Mouse (Mus musculus): Measurements from ENCODE around the gene Prr11. TPM values are rescaled to one million over a fixed set of nuclear protein-coding genes. Genes with fewer than 3 reads are reported as not detected.
"Not testable (repeated sequence)": the region's sequence is repeated elsewhere in the genome, so short reads cannot be mapped to it uniquely, and the experiment has no call there.

Prr11 gene
- total RNA-seq (2022): 1 to 10 TPM in 3 of 4 experiments, under 1 TPM in 1; 0.75 to 1.3 (median 1.2) TPM

- DNase-seq: no peak
These were observed at the start of gene Prr11 for GRCm38 (mm10) chr11:87108409-87108754. Gene Prr11, minus strand, starts transcription at chr11:87108708.

DNA sequence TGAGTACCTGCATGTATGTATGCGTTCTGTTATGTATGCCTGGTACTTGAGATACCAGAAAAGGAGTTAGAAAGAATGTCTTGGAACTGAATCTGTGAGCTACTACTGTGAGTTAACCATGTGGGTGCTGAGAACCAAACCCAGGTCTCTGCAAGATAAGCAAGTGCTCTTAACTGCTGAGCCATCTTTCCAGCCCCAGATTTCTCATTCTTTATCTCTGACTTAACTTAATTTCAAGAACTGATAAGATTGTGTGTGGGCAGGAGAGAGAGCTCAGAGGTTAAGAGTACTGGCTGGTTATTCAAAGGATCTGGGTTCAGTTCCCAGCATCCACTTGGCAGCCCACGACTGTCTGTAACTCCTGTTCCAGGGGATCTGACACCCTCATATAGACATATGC lies 49.5 kb upstream of the Prr11 start:
- DNase-seq: no peak

DNA sequence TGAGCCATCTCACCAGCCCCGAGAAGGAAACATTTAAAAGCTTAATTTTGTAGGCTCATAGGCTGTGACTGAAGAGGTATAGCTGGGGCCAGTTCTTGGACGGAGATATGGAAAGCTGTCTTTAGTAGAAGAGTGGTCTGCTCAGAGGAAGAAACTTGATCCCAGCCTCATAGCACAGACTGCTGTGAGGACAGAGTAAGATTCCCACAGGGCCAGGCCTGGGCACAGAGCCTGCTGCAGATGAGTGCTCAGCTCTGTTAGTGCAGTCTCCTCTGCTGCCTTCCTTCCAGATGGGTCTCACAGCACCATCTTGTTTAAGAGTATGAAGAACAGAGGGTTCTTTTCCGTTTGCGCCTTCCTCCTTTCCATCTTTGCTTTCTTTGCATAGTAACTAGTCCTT lies 27.7 kb upstream of the Prr11 start:
- no peak for DNase-seq

GRCm38 (mm10) chr11:87126824-87127816 lies 18.6 kb upstream of the Prr11 start, which contains the start of gene Trim37:
Gene Trim37, plus strand, starts transcription at chr11:87127077.
- peak; percentile 85 for DNase-seq

- DNase-seq: no peak
These were observed 17.8 kb upstream of the Prr11 start for GRCm38 (mm10) chr11:87126281-87126823.

GRCm38 (mm10) chr11:87125562-87125961 lies 17.1 kb upstream of the Prr11 start:
- no peak for DNase-seq

- no peak for DNase-seq
These were observed 13.4 kb upstream of the Prr11 start for GRCm38 (mm10) chr11:87121864-87122263.

GRCm38 (mm10) chr11:87110172-87110909 lies 1.8 kb upstream of the Prr11 start:
- DNase-seq: no peak

DNA sequence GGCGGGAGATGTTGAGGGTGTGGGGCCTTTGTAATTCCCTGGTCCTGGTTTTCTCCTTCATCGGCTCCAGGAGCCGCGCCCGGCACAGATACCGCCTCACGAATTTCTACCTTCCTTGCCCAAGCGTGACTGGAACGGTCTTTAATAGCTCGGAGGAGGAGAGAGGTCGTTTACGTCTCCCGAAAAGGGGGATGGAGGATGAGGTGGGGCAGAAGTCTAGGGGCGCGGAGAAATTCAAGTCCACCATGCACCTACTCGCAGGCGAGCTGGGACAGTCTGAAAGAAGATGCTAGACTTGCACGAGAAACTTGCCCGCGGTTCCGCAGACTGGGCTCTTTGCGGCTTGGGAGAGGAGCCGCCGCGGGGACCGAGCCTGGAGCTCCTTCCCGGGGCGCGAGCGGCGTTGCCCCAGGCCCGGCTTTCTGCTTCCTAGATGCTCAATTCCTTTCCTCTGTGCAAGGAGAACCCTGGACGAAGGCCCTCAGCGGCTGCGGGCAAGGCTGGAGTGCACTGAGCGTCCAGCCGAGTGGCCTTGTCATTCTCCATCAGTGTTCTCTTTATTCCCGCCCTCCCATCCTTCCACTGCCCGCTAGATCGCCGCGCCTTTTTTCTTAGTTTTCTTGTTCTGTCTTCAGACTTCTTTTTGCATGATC lies 1.1 kb upstream of the Prr11 start:
- peak; percentile 10 for DNase-seq

DNA sequence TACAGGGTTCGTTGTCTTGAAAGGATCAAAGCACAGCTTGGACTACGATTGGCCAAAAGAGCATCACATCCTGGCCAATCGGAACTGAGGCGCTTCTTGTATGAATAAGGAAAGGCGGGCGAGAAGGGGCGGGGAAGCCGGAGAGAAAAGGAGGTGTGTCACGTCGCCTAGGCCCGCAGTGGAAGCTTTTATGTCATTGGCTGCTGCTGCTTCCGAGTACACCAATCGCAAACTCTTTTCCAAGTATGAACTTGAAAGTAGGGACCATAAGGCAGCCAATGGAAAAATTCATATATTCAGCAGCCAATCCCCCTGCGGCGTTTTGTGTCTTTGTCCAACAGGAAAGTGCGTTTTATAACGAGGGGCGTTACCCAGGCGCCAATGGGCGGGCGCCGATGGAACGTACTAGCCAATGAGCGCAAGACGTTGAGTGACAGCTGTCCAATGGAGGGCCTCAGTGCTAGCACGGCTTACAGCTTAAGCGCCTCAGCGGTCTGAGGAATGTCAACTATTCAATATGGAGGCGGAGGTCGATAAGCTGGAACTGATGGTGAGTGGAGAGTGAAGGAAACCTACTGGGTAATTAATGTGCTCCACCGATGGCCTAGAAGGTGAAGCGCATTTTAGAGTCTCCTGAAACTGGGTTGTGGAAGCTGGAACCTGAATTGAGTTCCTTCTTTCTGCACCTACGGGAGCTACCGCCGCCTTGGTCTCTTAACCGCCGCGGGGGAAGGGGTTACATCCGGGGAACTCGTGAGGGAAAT lies 429 bp upstream of the Prr11 start, which contains the start of gene Ska2:
TSS of gene Ska2 (plus strand) at position 480 of the 764 bp plus-strand sequence.
- peak; percentile 98 for DNase-seq

DNA sequence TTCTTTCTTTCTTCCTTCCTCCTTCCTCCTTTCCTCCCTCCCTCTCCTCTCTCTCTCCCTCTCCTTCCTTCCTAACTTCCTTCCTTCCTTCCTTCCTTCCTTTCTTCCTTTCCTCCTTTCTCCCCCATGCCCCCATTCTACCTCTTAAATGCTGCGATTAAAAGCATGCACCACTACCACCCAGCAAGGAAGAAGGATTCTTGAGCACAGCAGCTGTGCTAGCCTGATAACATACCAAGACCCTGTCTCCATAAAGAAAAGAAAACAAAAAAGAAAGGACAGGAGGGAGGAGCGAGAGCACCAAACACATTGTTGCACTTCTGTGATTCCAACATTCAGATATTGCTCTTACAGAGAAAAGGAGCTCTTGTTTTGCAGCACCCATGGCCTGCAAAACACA lies 21.4 kb downstream of the Prr11 start:
- no peak for DNase-seq

- DNase-seq: peak; percentile 84
These were observed 22.1 kb downstream of the Prr11 start, which contains the start of gene Smg8 for GRCm38 (mm10) chr11:87086290-87086984. Gene Smg8, minus strand, starts transcription at chr11:87086774.

GRCm38 (mm10) chr11:87085461-87085860 lies 23.0 kb downstream of the Prr11 start:
- DNase-seq: no peak

DNA sequence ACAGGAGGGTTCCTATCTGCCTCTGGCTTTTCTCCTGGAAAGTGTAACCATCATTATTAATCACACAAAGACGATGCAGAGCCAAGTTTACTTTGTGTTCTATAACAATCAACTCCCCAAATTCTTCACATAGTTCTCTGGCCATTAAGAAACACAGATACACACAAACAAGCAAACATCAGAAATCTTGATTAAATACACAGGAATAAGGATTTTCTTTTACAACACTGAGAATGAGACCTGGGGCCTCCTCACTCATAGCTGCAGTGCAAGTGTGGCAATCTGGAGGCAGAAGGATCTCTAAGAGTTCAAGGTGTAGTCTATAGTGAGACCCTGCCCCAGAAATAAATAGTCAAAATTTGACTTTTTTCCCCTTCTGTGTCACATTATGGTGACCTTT lies 24.8 kb downstream of the Prr11 start:
- DNase-seq: no peak

DNA sequence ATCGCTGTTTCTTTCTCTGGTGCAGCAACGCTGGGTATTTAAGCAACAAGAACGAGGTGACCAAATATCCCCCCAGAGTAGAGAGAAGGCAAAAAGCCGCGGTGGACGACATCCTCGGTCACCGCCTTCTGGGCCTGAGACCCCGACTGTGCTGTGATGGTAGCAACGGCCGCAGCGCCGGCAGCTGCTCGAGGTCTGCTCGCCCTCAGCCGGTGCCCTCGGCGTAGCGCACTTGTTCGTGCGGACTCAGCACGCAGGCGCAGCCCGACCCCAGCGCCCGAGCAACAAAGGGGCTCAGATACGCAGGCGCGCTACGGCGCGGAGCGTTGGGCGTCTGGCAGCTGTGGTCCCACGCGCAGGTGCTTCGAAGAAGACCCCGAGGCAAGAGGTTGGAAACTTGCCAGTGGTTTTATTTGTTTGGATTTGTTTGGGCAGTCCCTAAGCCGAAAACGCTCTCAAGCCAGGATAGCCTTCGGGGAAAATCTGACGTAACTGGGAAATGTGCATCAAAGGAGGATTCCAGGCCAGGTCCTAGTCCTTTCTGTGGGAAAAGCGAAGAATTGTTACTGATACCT lies 34.6 kb downstream of the Prr11 start, which contains the start of gene Gdpd1:
TSS of gene Gdpd1 (minus strand) at position 197 of the 575 bp plus-strand sequence.
- DNase-seq: peak; percentile 79

DNA sequence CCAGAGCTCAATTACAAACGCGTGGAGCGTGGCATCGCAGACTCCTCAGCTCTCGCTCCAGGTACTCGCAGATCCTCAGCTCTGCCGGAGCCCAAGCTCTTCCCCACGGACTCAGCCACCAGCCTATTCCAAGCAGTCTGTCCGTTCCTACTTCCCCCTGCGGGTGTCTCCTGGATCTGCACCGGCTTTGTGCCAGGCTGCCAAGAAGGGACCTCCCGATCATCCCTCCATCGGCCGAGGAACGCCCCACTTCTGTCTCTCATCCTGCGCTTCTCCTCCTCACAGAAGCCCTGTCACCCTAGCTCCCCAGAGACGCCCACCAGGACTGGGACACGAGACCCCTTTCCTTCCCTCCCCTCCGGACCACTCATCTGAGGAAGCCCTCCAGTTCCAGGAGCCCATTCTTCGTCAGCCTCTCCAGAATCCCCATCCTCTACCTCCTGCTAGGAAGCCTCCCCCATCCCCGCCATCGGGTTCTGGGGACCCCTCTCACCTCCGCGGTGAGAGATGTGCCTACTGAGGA lies 35.1 kb downstream of the Prr11 start:
- peak; percentile 36 for DNase-seq

DNA sequence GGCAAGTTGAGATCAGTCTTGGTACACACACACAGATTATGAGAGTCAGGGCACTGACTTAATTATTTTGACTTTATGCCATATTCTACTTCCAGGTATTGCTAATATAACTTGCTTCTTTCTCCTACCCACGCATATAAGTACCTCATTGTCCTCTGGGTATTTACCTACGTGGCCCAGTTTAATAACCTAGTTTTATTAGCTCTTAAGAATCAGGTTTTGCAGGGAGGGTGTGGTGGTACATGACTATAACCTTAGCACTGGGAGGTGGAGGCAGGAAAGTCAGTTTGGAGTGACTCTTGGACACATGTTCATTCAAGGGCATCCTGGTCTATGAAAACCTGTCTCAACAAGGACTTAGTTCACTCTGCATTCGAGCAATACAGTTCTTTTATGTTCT lies 46.4 kb downstream of the Prr11 start:
- DNase-seq: no peak

DNA sequence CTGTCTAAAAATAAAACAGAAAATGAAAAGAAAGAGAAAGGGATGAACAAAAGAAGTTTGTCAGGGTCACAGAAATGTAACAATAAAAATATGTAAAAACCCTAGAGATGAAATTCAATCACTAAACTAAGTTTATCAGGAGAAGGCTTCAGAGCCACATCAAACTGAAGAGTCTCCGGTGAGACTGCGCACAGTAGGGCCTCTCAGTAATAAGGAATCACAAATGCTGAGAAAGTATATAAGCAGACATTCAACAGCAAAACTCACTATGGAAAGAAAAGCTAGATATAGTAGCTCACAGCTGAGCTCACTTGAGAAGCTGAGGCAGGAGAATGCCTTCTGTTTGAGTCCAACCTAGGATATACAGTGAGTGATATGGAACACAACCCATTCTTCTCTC lies 48.1 kb downstream of the Prr11 start:
- no peak for DNase-seq

GRCm38 (mm10) chr11:87056286-87056685 lies 52.2 kb downstream of the Prr11 start:
- DNase-seq: no peak

DNA sequence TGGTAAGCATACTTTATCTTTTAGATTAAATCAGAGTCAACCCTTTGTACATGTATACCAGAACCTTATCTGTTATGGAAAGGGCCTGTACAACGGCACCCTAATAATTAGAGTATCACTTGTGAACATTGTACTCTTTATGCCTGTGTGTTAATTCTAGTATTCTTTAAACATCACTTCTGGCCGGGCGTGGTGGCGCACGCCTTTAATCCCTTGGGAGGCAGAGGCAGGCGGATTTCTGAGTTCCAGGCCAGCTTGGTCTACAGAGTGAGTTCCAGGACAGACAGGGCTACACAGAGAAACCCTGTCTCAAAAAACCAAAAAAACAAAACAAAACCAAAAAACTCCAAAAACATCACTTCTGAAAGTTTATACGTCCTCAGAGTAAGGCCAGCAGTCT lies 59.6 kb downstream of the Prr11 start:
- DNase-seq: not testable (repeated sequence)
